Mouse (Mus musculus) stomach, postnatal 0 days (tissue): ENCODE measurements at regions not wholly inside any gene's neighbourhood (a gene's known extent, or its start where the extent isn't known, plus 50 kb on each side); places are given as distances from the start of the nearest gene placed in this dataset.
"Not testable (repeated sequence)": the region's sequence is repeated elsewhere in the genome, so short reads cannot be mapped to it uniquely, and the experiment has no call there.

Experiments
- ATAC-seq: fragments of 200-750 bp; cut with Nextera tagmentation; 2 replicates; pipeline ENCODE4 v1.8.0; 2017; ENCODE audit not compliant: low FRiP score, low TSS enrichment
- DNase-seq: peaks from one replicate; pipeline ENCODE4 v3.0.0-alpha.2; 2016; ENCODE audit warnings: low spot score
- H3K27ac ChIP-seq: fragments of 300-500 bp; sonication (generic); replicated peaks from 2 replicates; pipeline ENCODE4 v1.5.1; 2014; ENCODE audit warnings: mild to moderate bottlenecking, control low read depth
- H3K27me3 ChIP-seq: fragments of 300-500 bp; sonication (generic); 2 replicates; pipeline ENCODE4 v1.6.1; 2014; ENCODE audit warnings: low read length; ENCODE audit not compliant: control insufficient read depth, insufficient read depth
- H3K36me3 ChIP-seq: fragments of 300-500 bp; sonication (generic); 2 replicates; pipeline ENCODE4 v1.6.1; 2014; ENCODE audit warnings: low read length, mixed read lengths; ENCODE audit not compliant: control insufficient read depth, insufficient read depth
- H3K4me1 ChIP-seq: fragments of 300-500 bp; sonication (generic); replicated peaks from 2 replicates; pipeline ENCODE4 v1.6.1; 2014; ENCODE audit warnings: antibody characterized with exemption; ENCODE audit not compliant: control insufficient read depth, insufficient read depth
- H3K4me2 ChIP-seq: fragments of 300-500 bp; sonication (generic); replicated peaks from 2 replicates; pipeline ENCODE4 v1.6.1; 2014; ENCODE audit warnings: low read depth, mild to moderate bottlenecking, control low read depth, moderate library complexity
- H3K4me3 ChIP-seq: fragments of 300-500 bp; sonication (generic); 2 replicates; pipeline ENCODE4 v1.5.1; 2014; ENCODE audit warnings: low read depth, low read length, control low read depth
- H3K9ac ChIP-seq: fragments of 300-500 bp; sonication (generic); 2 replicates; pipeline ENCODE4 v1.6.1; 2014; ENCODE audit warnings: mild to moderate bottlenecking, low read length, control low read depth, mixed read lengths
- H3K9me3 ChIP-seq: fragments of 300-500 bp; sonication (generic); 2 replicates; pipeline ENCODE4 v1.6.1; 2016; ENCODE audit warnings: low read length; ENCODE audit not compliant: control insufficient read depth
- CTCF ChIP-seq: IDR thresholded peaks from 2 replicates; pipeline ENCODE4 v1.5.1; 2016; ENCODE audit warnings: antibody characterized with exemption, low read depth, mild to moderate bottlenecking, moderate library complexity
- EP300 ChIP-seq: optimal IDR thresholded peaks from 2 replicates; pipeline ENCODE3; 2016; ENCODE audit warnings: antibody characterized with exemption
- WGBS: fragments of 180-500 bp; shearing (Covaris S2); extraction: QIAGEN DNeasy Blood & Tissue Kit; methylation state at CpG from one replicate; pipeline ENCODE4 v1.1.7; 2014; 5-methylcytosine and 5-hydroxymethylcytosine counted together

DNA sequence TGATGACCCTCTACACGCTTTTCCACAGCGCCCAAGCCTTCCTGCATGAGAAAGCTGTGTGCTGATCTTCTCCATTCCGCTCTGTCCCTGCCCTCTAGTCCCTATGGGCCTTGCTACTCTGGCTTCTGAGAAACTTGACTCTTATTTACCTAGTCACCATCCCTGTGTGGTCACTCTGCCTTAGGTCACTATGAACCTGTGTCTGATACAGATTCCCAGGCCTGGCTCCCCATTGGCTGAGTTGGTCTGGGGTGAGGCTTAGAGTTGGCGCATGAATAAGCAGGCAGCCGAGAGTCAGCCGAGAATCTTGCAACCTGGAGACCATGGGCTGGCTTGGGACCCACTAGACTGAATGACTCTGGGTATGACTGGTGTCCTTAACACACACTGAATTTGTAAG, 373.5 kb downstream of the Sox9 start:
- 87% methylated on average over 6 of the region's 6 CpGs for WGBS
- H3K4me2 ChIP-seq, result no peak overlapping the region
- TF ChIP-seq EP300, result no peak
- no peak for TF ChIP-seq CTCF
- H3K4me3 ChIP-seq, result no peak overlapping the region
- no peak overlapping the region for H3K27ac ChIP-seq
- ATAC-seq (peak; percentile 94), DNase-seq (peak; percentile 69)
- H3K27me3 ChIP-seq, result no peaks in the 10 kb centered on the region
- H3K9me3 ChIP-seq, result no peaks in the 10 kb centered on the region
- no peaks in the 10 kb centered on the region for H3K36me3 ChIP-seq
- no peaks in the 10 kb centered on the region for H3K4me1 ChIP-seq
- no peak overlapping the region for H3K9ac ChIP-seq

DNA sequence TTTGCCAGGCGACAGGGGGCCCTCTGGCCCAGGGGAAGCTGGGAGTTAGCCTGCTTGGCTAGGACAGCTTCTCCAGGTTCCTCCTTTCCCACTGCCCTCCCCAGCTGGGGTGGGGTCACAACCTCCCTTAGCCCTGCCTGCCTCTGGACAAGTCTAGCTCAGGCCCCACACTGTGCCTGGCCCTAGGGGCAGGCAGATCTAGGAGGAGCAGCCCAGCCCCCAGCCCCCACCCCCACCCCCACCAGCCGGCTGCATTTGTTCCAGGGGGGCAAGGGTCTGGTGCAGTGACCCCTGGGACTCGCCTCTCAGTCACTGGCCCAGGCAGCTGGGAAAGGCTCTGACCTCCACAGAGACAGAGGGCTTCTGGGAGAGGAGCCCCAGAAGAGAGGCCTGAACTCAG, 381.9 kb downstream of the Sox9 start:
- peaks cover 3% of the 10 kb centered on the region; the same call in 1 of the 2 replicates for H3K4me1 ChIP-seq
- ATAC-seq (no peak), DNase-seq (no peak)
- no peak overlapping the region for H3K4me2 ChIP-seq
- H3K9me3 ChIP-seq, result no peaks in the 10 kb centered on the region
- H3K27ac ChIP-seq, result no peak overlapping the region
- WGBS, result 62% methylated on average over 3 of the region's 3 CpGs
- no peak overlapping the region for H3K9ac ChIP-seq
- no peaks in the 10 kb centered on the region for H3K36me3 ChIP-seq
- TF ChIP-seq EP300 (no peak), CTCF (no peak)
- no peaks in the 10 kb centered on the region for H3K27me3 ChIP-seq
- no peak overlapping the region for H3K4me3 ChIP-seq

DNA sequence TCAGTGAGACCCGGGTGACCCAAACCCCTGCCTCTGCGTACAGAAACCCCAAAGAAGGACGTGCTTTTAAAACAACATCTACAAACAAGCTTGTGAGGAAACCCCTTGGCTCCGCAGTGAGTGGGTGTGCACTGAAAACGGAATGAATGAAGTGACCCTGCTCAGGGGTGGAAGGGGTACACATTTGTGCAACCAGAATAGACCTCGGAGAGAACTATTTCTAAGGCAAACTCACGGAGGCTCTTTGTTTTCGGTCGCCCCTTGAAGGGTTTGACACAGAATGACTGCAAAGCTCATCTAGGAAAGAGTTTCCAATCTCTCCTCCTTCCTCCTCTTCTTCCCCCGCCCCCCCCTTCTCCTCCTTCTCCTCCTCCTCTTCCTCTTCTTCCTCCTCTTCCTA, 382.5 kb downstream of the Sox9 start:
- no peak overlapping the region for H3K9ac ChIP-seq
- no peak for DNase-seq
- H3K27me3 ChIP-seq, result no peaks in the 10 kb centered on the region
- WGBS, result 39% methylated on average over 10 of the region's 10 CpGs
- no peak overlapping the region for H3K4me3 ChIP-seq
- no peak for ATAC-seq
- no peak for TF ChIP-seq EP300
- TF ChIP-seq CTCF, result no peak
- H3K36me3 ChIP-seq, result no peaks in the 10 kb centered on the region
- no peak overlapping the region for H3K4me2 ChIP-seq
- H3K9me3 ChIP-seq, result no peaks in the 10 kb centered on the region
- no peak overlapping the region for H3K27ac ChIP-seq
- H3K4me1 ChIP-seq, result peaks cover 3% of the 10 kb centered on the region; the same call in 1 of the 2 replicates

DNA sequence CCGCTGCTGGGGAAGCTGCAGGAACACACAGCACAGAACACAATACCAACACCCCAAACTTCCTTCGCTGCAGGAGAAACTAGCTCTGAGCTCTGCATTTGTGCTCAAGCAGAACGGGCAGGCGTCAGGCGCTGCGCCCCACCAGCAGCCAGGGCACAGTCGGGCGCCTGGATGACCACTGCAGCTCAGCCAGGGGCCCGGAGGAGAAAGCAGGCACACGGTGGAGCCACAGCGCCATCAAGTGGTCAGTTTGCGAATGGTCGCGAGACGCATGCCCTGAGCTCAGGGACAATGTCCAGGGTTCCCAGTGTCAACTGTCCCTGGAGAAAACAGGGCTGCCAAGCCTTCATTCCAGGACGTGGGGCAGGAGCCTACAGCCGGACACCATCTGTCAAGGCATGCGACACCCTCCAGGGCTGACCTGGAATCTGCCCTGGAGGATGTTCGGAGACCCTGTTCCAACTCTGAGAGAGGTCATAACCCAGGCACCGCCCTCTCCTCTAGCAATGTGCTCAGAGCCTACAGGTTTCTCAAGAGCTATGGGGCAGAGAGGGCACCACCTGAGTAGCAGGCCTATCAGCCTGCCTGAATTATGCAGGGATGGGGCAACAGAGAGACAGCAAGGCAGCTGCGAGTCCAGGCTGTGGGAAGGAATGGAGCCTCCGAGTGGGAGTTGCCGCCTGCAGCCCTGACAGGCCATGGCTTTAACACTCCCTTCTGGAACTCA, 383.2 kb downstream of the Sox9 start:
- ATAC-seq (peak; percentile 67), DNase-seq (peak; percentile 92)
- Histone ChIP-seq H3K36me3 (no peaks in the 10 kb centered on the region), H3K27me3 (no peaks in the 10 kb centered on the region), H3K4me1 (peaks cover 3% of the 10 kb centered on the region; the same call in 1 of the 2 replicates), H3K9me3 (no peaks in the 10 kb centered on the region), H3K9ac (peak overlapping the region; percentile 23; the same call in 1 of the 2 replicates), H3K27ac (peak overlapping the region; percentile 35; the same call in 1 of the 2 replicates), H3K4me2 (peak overlapping the region; percentile 58), H3K4me3 (peak overlapping the region; percentile 13; the same call in 1 of the 2 replicates)
- TF ChIP-seq EP300 (no peak), CTCF (peak; percentile 100)
- 8% methylated on average over 23 of the region's 23 CpGs for WGBS

DNA sequence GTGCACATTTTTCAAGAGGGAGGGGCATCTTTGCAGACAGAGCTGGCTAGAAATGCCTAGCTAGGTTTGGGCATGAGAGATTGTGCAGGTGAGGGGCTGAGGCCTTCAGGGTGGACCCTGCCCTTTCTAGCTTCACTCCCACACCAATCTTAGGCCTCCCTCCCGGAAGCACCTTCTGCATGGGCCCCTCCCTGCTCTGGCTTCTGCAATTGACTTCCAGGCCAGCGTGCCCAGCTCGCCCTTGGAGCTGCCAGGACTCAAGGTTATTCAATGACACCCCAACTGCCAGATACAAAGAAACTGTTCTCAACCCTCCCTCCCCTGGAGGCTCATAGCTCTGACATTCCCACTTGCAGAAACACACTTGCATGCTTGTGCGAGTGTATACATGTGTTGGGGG, 384.5 kb downstream of the Sox9 start:
- ATAC-seq (peak; percentile 30; the same call in 1 of the 2 replicates), DNase-seq (peak; percentile 62)
- Histone ChIP-seq H3K27ac (no peak overlapping the region), H3K27me3 (no peaks in the 10 kb centered on the region), H3K9me3 (no peaks in the 10 kb centered on the region), H3K36me3 (no peaks in the 10 kb centered on the region), H3K4me2 (no peak overlapping the region), H3K9ac (no peak overlapping the region), H3K4me3 (no peak overlapping the region), H3K4me1 (peaks cover 3% of the 10 kb centered on the region; the same call in 1 of the 2 replicates)
- TF ChIP-seq CTCF, result no peak
- TF ChIP-seq EP300, result no peak
- WGBS, result 59% methylated on average over 4 of the region's 4 CpGs

DNA sequence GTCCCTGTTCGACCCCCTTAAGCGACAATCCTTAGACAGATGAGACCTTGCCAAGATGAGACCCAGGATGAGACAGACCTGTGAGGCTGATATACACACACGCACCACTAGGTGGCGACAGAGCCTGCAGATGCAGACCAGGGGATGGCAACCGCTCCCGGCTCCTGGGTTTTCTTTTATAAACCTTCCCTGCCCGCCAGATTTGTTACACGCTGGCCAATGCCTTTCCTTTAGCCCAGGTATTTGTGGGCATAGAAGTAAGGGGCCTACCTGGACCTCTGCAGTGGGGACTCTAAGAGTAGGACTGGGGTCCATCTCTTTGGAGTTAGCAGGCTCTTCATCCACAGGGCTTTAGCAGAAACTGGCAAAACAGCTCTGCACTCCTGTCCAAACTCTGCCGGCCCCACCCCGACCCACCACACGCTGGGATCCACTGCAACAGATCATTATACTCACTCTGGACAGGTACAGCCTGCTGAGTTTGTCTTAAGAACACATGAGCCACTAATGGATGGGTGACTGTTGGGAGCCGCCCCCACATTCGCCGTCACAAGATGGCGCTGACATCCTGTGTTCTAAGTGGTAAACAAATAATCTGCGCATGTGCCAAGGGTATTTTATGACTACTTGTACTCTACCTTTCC, 390.6 kb downstream of the Sox9 start:
- WGBS, result 32% methylated on average over 15 of the region's 16 CpGs
- Histone ChIP-seq H3K9ac (peak overlapping the region; percentile 55), H3K4me1 (no peaks in the 10 kb centered on the region), H3K36me3 (no peaks in the 10 kb centered on the region), H3K4me2 (peak overlapping the region; percentile 64), H3K4me3 (peak overlapping the region; percentile 44), H3K27me3 (no peaks in the 10 kb centered on the region), H3K9me3 (no peaks in the 10 kb centered on the region), H3K27ac (peak overlapping the region; percentile 83)
- TF ChIP-seq CTCF, result peak; percentile 93
- no peak for TF ChIP-seq EP300
- DNase-seq, result peak; percentile 85
- ATAC-seq, result peak; percentile 52

DNA sequence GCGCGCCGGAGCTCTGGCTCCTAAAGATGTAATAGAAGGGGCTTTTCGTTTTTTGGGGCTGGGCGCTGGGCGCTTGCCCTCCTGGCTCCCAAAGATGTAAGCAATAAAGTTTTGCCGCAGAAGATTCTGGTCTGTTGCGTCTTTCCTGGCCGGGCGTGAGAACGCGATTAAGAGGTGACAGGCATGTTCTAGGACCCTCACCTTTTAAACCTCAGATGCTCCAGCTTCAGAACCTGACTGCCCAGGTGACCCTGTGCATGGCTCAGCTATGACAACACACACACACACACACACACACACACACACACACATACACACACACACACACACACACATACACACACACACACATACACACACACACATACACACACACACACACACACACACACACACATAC, 391.3 kb downstream of the Sox9 start:
- H3K4me1 ChIP-seq, ATAC-seq, H3K9ac ChIP-seq, H3K36me3 ChIP-seq, H3K27ac ChIP-seq, H3K9me3 ChIP-seq, DNase-seq, H3K27me3 ChIP-seq: not testable (repeated sequence)
- Histone ChIP-seq H3K4me2 (peak overlapping the region; percentile 39; the same call in 1 of the 2 replicates), H3K4me3 (peak overlapping the region; percentile 12; the same call in 1 of the 2 replicates)
- WGBS, result 25% methylated on average over 10 of the region's 12 CpGs
